Mouse (Mus musculus) brain, adult 2 months (tissue): ENCODE data around the gene Nedd4.

Experiments
- DNase-seq: peaks from one replicate; pipeline ENCODE4 v3.0.0; 2011; ENCODE audit warnings: low read depth, low spot score

The Nedd4 gene

GRCm38 (mm10) chr9:72791213-72791582 lies 129.1 kb downstream of the Nedd4 start:
- no peak for DNase-seq

- no peak for DNase-seq
These were observed 129.5 kb downstream of the Nedd4 start for GRCm38 (mm10) chr9:72791681-72792080.

GRCm38 (mm10) chr9:72795243-72795642 lies 133.1 kb downstream of the Nedd4 start:
- peak; percentile 44 for DNase-seq

- no peak for DNase-seq
These were observed 135.0 kb downstream of the Nedd4 start for GRCm38 (mm10) chr9:72797136-72797621.
